Mouse (Mus musculus): ENCODE data around the gene 4930556J24Rik. TPM values are rescaled to one million over a fixed set of nuclear protein-coding genes. Genes with fewer than 3 reads are reported as not detected.

Gene 4930556J24Rik
- total and polyA plus RNA-seq, 3 experiments: 0.31 to 0.47 TPM; not detected in 1

DNA sequence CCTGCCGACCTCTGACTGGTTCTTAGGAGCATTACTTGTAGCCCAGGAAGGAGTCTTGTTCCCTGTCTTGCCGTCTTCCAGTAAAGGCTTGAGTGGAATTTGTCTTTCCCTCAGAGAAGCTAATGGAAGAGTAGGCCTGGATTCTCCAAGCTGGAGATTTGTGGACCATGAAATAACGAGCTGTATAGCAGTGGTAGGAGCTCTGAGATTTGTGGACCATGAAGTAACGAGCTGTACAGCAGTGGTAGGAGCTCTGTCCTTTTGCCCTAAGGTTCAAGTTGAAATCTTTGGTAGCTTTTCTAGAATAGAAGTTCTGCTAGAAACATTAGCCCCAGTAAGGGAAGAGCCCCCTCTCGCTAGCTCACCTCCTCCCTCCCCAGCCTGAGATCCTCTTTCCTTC lies 1.8 kb upstream of the 4930556J24Rik start:
- Histone ChIP-seq H3K4me3 (ENCODE audit: control insufficient read depth in 1 of 2, insufficient read depth in 1 of 2, low read depth in 2 of 2, low read length in 2 of 2) (no peak overlapping the region), H3K27ac (ENCODE audit: control insufficient read depth, low read depth, low read length) (no peak overlapping the region), H3K9ac (ENCODE audit: control insufficient read depth, low read depth, low read length, poor library complexity, severe bottlenecking) (no peak overlapping the region), H3K79me2 (ENCODE audit: control insufficient read depth, insufficient read depth, low read length, poor library complexity) (no peaks in the 10 kb centered on the region; the same call in 1 of the 2 replicates), H3K36me3 (ENCODE audit: control insufficient read depth in 1 of 2, insufficient read depth in 2 of 2, low read length in 2 of 2) (peaks cover 0 to 32% of the 10 kb centered on the region in 2 experiments; a peak in 2 of 4 replicates), H3K9me3 (replicated peaks; ENCODE audit: insufficient read depth, low read length) (no peaks in the 10 kb centered on the region), H3K4me1 (ENCODE audit: control insufficient read depth in 1 of 2, insufficient read depth in 2 of 2, low read length in 2 of 2) (no peaks in the 10 kb centered on the region), H3K27me3 (ENCODE audit: control insufficient read depth in 1 of 2, insufficient read depth in 2 of 2, low read length in 2 of 2) (no peaks in the 10 kb centered on the region)
- TF ChIP-seq HCFC1 (IDR thresholded peaks at IDR 0.05; ENCODE audit: low read depth, low read length) (no peak), POLR2AphosphoS2 (IDR thresholded peaks at IDR 0.05; ENCODE audit: low read length) (0 out of 2 replicates have a peak, but pooled peaks have one; percentile 11), POLR2A (IDR thresholded peaks at IDR 0.05; ENCODE audit: control insufficient read depth in 1 of 2, insufficient read depth in 1 of 2, low read depth in 1 of 2, low read length in 2 of 2, poor library complexity in 1 of 2) (no peak), CTCF (IDR thresholded peaks at IDR 0.05 in 2 of 3, conservative IDR thresholded peaks at IDR 0.05 in 1 of 3; ENCODE audit: control insufficient read depth in 1 of 3, insufficient read depth in 1 of 3, low read depth in 2 of 3, low read length in 3 of 3, poor library complexity in 1 of 3, severe bottlenecking in 1 of 3) (no peak)
- no peak for DNase-seq (ENCODE audit: low read depth, low spot score)

- peaks cover 0 to 55% of the 10 kb centered on the region in 2 experiments; a peak in 2 of 4 replicates for H3K36me3 ChIP-seq (ENCODE audit: control insufficient read depth in 1 of 2, insufficient read depth in 2 of 2, low read length in 2 of 2)
- no peak for TF ChIP-seq POLR2AphosphoS5 (IDR thresholded peaks at IDR 0.05; ENCODE audit: borderline replicate concordance, low read depth, low read length)
- TF ChIP-seq MEF2A (IDR thresholded peaks at IDR 0.05; ENCODE audit: extremely low read depth, insufficient replicate concordance, low read depth, low read length, poor library complexity, severe bottlenecking): no peak
- no peaks in the 10 kb centered on the region; the same call in 1 of the 2 replicates for H3K79me2 ChIP-seq (ENCODE audit: control insufficient read depth, insufficient read depth, low read length, poor library complexity)
Measured at GRCm38 (mm10) chr11:3974311-3974710, 2.3 kb downstream of the 4930556J24Rik start.

GRCm38 (mm10) chr11:3973081-3973480 lies 3.5 kb downstream of the 4930556J24Rik start:
- H3K9me3 ChIP-seq (replicated peaks; ENCODE audit: insufficient read depth, low read length): no peaks in the 10 kb centered on the region
- H3K27ac ChIP-seq (ENCODE audit: control insufficient read depth, low read depth, low read length): no peak overlapping the region
- H3K36me3 ChIP-seq (ENCODE audit: control insufficient read depth in 1 of 2, insufficient read depth in 2 of 2, low read length in 2 of 2): peaks cover 0 to 52% of the 10 kb centered on the region in 2 experiments; a peak in 2 of 4 replicates
- no peaks in the 10 kb centered on the region for H3K27me3 ChIP-seq (ENCODE audit: control insufficient read depth in 1 of 2, insufficient read depth in 2 of 2, low read length in 2 of 2)
- H3K4me3 ChIP-seq (ENCODE audit: control insufficient read depth in 1 of 2, insufficient read depth in 1 of 2, low read depth in 2 of 2, low read length in 2 of 2): no peak overlapping the region
- TF ChIP-seq KAT2A (conservative IDR thresholded peaks at IDR 0.05; ENCODE audit: low read depth, low read length) (no peak), MYB (IDR thresholded peaks at IDR 0.05; ENCODE audit: low read depth, low read length) (no peak), ZKSCAN1 (IDR thresholded peaks at IDR 0.05; ENCODE audit: low read depth, low read length) (no peak), NRF1 (IDR thresholded peaks at IDR 0.05; ENCODE audit: insufficient read depth, low read depth, low read length, poor library complexity, severe bottlenecking) (no peak)
- DNase-seq (ENCODE audit: low read depth, low spot score): no peak
- H3K4me1 ChIP-seq (ENCODE audit: control insufficient read depth in 1 of 2, insufficient read depth in 2 of 2, low read length in 2 of 2): no peaks in the 10 kb centered on the region
- no peak overlapping the region for H3K9ac ChIP-seq (ENCODE audit: control insufficient read depth, low read depth, low read length, poor library complexity, severe bottlenecking)
- peaks cover 4% of the 10 kb centered on the region; the same call in 1 of the 2 replicates for H3K79me2 ChIP-seq (ENCODE audit: control insufficient read depth, insufficient read depth, low read length, poor library complexity)

More at GRCm38 (mm10) chr11:3974311-3974710, 2.3 kb downstream of the 4930556J24Rik start:
- no peaks in the 10 kb centered on the region for H3K27me3 ChIP-seq (ENCODE audit: control insufficient read depth in 1 of 2, insufficient read depth in 2 of 2, low read length in 2 of 2)
- H3K9me3 ChIP-seq (replicated peaks; ENCODE audit: insufficient read depth, low read length): no peaks in the 10 kb centered on the region
- no peaks in the 10 kb centered on the region for H3K4me1 ChIP-seq (ENCODE audit: control insufficient read depth in 1 of 2, insufficient read depth in 2 of 2, low read length in 2 of 2)
- H3K4me3 ChIP-seq (ENCODE audit: control insufficient read depth in 1 of 2, insufficient read depth in 1 of 2, low read depth in 2 of 2, low read length in 2 of 2): no peak overlapping the region
- no peak overlapping the region for H3K27ac ChIP-seq (ENCODE audit: control insufficient read depth, low read depth, low read length)
- DNase-seq (ENCODE audit: low read depth, low spot score): no peak
- no peak overlapping the region for H3K9ac ChIP-seq (ENCODE audit: control insufficient read depth, low read depth, low read length, poor library complexity, severe bottlenecking)

Data from MEL (cell line).